In genomic region chr1:135248434-135248850, GRCm38 (mm10) we compare ENCODE assay signal across 8 mouse cellular contexts. TPM values are rescaled to one million over a fixed set of nuclear protein-coding genes. Genes with fewer than 3 reads are reported as not detected.
DNase-seq lines count a peak whose midpoint lies in the region; ATAC-seq lines count a peak whose summit lies in the region.
"Had no signal": no experiment of that assay in that cellular context is flagged by ENCODE, and none has a peak within 500 bp of the region (broad histone marks: within the 10 kb centered on the region; RNA-seq: fewer than 3 reads in every experiment).

No protein-coding gene starts in this region.

- DNase-seq in embryo, embryonic 10 days (ENCODE audit: low spot score), result peak; percentile 41
- peak; percentile 39 to 49 for DNase-seq in layer of hippocampus, postnatal 10 days (ENCODE audit: low spot score in 2 of 2)
- DNase-seq in right cerebral cortex, postnatal 10 days (ENCODE audit: low spot score in 2 of 2), result peak; percentile 78 to 85

- no peaks in the 10 kb centered on the region for H3K36me3 ChIP-seq in hindbrain, embryonic 15.5 days
- H3K36me3 ChIP-seq in lung, embryonic 15.5 days, result no peaks in the 10 kb centered on the region

- H3K4me3 ChIP-seq in hindbrain, embryonic 15.5 days, result peak overlapping the region; percentile 44
- H3K4me3 ChIP-seq in lung, embryonic 15.5 days, result no peak overlapping the region
- H3K4me3 ChIP-seq: erythroblast, embryonic 14.5 days had no signal

- 5% methylated on average over 15 of the region's 15 CpGs for WGBS in hindbrain, embryonic 15.5 days
- 7% methylated on average over 15 of the region's 15 CpGs for WGBS in lung, embryonic 15.5 days

- peak; percentile 76 for ATAC-seq in cerebellum, adult (ENCODE audit: insufficient number of reproducible peaks, low FRiP score, low TSS enrichment)
- peak; percentile 96 for ATAC-seq in hindbrain, embryonic 15.5 days (ENCODE audit: low FRiP score, low read depth)
- ATAC-seq in lung, embryonic 15.5 days (ENCODE audit: borderline replicate concordance, extremely low read depth, low FRiP score, low TSS enrichment), result peak; percentile 59
- ATAC-seq in megakaryocyte, adult 5-6 weeks (ENCODE audit: poor library complexity, severe bottlenecking), result no peak

- H3K4me1 ChIP-seq in hindbrain, embryonic 15.5 days (replicated peaks), result 0 out of 2 replicates have a peak, but pooled peaks cover 9% of the 10 kb centered on the region
- H3K4me1 ChIP-seq in lung, embryonic 15.5 days, result peaks cover 13% of the 10 kb centered on the region

- H3K9me3 ChIP-seq in hindbrain, embryonic 15.5 days, result no peaks in the 10 kb centered on the region
- H3K9me3 ChIP-seq in lung, embryonic 15.5 days, result no peaks in the 10 kb centered on the region

- no peaks in the 10 kb centered on the region for H3K27me3 ChIP-seq in hindbrain, embryonic 15.5 days
- peaks cover 10% of the 10 kb centered on the region; the same call in 1 of the 2 replicates for H3K27me3 ChIP-seq in lung, embryonic 15.5 days

- peak overlapping the region; percentile 32 for H3K27ac ChIP-seq in hindbrain, embryonic 15.5 days (replicated peaks)
- H3K27ac ChIP-seq in lung, embryonic 15.5 days, result no peak overlapping the region

- peak overlapping the region; percentile 48 for H3K9ac ChIP-seq in hindbrain, embryonic 15.5 days
- no peak overlapping the region for H3K9ac ChIP-seq in lung, embryonic 15.5 days

- peak overlapping the region; percentile 67 for H3K4me2 ChIP-seq in hindbrain, embryonic 15.5 days
- H3K4me2 ChIP-seq in lung, embryonic 15.5 days, result peak overlapping the region; percentile 33

RNA-seq across cellular contexts. Expression of gene Elf3, which starts 9.9 kb away (rescaled TPM):
- polyA plus RNA-seq in hindbrain, embryonic 15.5 days (2015; fragmentation: Nextera tagmentation; extraction: Ambion mirVana), result 0.45 and 0.62 TPM in 2 replicates
- total RNA-seq in layer of hippocampus, postnatal 10 days (2021), result not detected
- 23.4 and 24.8 TPM in 2 replicates for polyA plus RNA-seq in lung, embryonic 15.5 days (2015; fragmentation: Nextera tagmentation; extraction: Ambion mirVana)
- not detected in 2 replicates for total RNA-seq in megakaryocyte, adult 5-6 weeks (2015)
- total RNA-seq in megakaryocyte, adult 5-6 weeks (2017), result not detected in 2 replicates
- polyA plus RNA-seq: erythroblast, embryonic 14.5 days had no signal

RNA-seq across cellular contexts. Expression of gene Rnpep, which starts 35.4 kb away (rescaled TPM):
- 102 and 106 TPM in 2 replicates for polyA plus RNA-seq in hindbrain, embryonic 15.5 days (2015; fragmentation: Nextera tagmentation; extraction: Ambion mirVana)
- 10 to 100 TPM; 52.2 to 54.7 TPM for total RNA-seq in layer of hippocampus, postnatal 10 days (2021)
- polyA plus RNA-seq in lung, embryonic 15.5 days (2015; fragmentation: Nextera tagmentation; extraction: Ambion mirVana), result 102 TPM in 2 replicates
- total RNA-seq in megakaryocyte, adult 5-6 weeks (2015), result 127 TPM in 2 replicates
- 118 and 122 TPM in 2 replicates for total RNA-seq in megakaryocyte, adult 5-6 weeks (2017)
